Mouse (Mus musculus) CH12.LX (cell line): Measurements from ENCODE around the gene Hhex. TPM values are rescaled to one million over a fixed set of nuclear protein-coding genes. Genes with fewer than 3 reads are reported as not detected.

ENCODE experiments used
- DNase-seq: peaks from one replicate; pipeline ENCODE4 v3.0.0-alpha.2; 2013; ENCODE audit errors: extremely low read depth
- H3K27ac ChIP-seq: 2 replicates; pipeline ENCODE4 v1.5.1; 2012; ENCODE audit warnings: low read depth, mild to moderate bottlenecking, control low read depth, moderate library complexity; ENCODE audit not compliant: insufficient read depth
- H3K27me3 ChIP-seq: replicated peaks from 2 replicates; pipeline ENCODE3; 2012; ENCODE audit warnings: inconsistent platforms
- H3K36me3 ChIP-seq, 2 experiments: replicated peaks in 1 of 2; 2 replicates each; pipeline versions ENCODE3 to v1.6.1; 2012; ENCODE audit warnings: inconsistent platforms in 1 of 2, low read length in 1 of 2, mild to moderate bottlenecking in 1 of 2, mixed read lengths in 1 of 2, moderate library complexity in 1 of 2; ENCODE audit not compliant: control insufficient read depth in 1 of 2, insufficient read depth in 1 of 2
- H3K4me1 ChIP-seq, 2 experiments: 2 replicates each; pipeline ENCODE4 v1.6.1; 2012; ENCODE audit warnings: inconsistent platforms in 1 of 2, moderate library complexity in 1 of 2; ENCODE audit not compliant: insufficient read depth in 2 of 2, control insufficient read depth in 1 of 2
- H3K4me2 ChIP-seq: 2 replicates; pipeline ENCODE4 v1.6.1; 2012; ENCODE audit warnings: low read depth, mild to moderate bottlenecking, control low read depth; ENCODE audit not compliant: poor library complexity, insufficient read depth, severe bottlenecking
- H3K4me3 ChIP-seq, 3 experiments: fragments of 150-350 bp in 1 of 3; sonication (generic) in 1 of 3; replicated peaks in 1 of 3; 2 replicates each; pipeline versions ENCODE3 to v1.5.1; 2011 to 2012; ENCODE audit warnings: low read depth in 2 of 3, low read length in 2 of 3, mild to moderate bottlenecking in 2 of 3, moderate library complexity in 2 of 3, control low read depth in 1 of 3, improper control_type of control experiment in 1 of 3, inconsistent platforms in 1 of 3, mixed read lengths in 1 of 3; ENCODE audit not compliant: poor library complexity in 1 of 3
- H3K79me2 ChIP-seq: replicated peaks from 2 replicates; pipeline ENCODE4 v1.6.1; 2012; ENCODE audit warnings: mild to moderate bottlenecking, moderate library complexity; ENCODE audit not compliant: control insufficient read depth, poor library complexity, insufficient read depth, severe bottlenecking; ENCODE audit errors: extremely low read depth
- H3K9ac ChIP-seq: 2 replicates; pipeline ENCODE4 v1.6.1; 2012; ENCODE audit warnings: low read depth, mild to moderate bottlenecking, control low read depth, moderate library complexity; ENCODE audit not compliant: insufficient read depth
- H3K9me3 ChIP-seq: replicated peaks from 2 replicates; pipeline ENCODE3; 2012; ENCODE audit warnings: low read length, inconsistent platforms, mixed read lengths
- BHLHE40 ChIP-seq: IDR thresholded peaks from 2 replicates; pipeline ENCODE4 v1.6.1; 2011; ENCODE audit warnings: mild to moderate bottlenecking, low read depth, low read length, improper control_type of control experiment
- CHD1 ChIP-seq: IDR thresholded peaks from 2 replicates; pipeline ENCODE4 v1.6.1; 2012; ENCODE audit warnings: low read depth, low read length, improper control_type of control experiment, inconsistent platforms
- CHD2 ChIP-seq: IDR thresholded peaks from 2 replicates; pipeline ENCODE4 v1.6.1; 2011; ENCODE audit warnings: low read length, improper control_type of control experiment
- CTCF ChIP-seq, 2 experiments: IDR thresholded peaks in 1 of 2; conservative IDR thresholded peaks in 1 of 2; 2 replicates each; pipeline ENCODE4 v1.5.1; 2011 to 2012; ENCODE audit warnings: low read depth in 2 of 2, low read length in 2 of 2, improper control_type of control experiment in 1 of 2, inconsistent platforms in 1 of 2, mild to moderate bottlenecking in 1 of 2, moderate library complexity in 1 of 2
- ETS1 ChIP-seq: conservative IDR thresholded peaks from 2 replicates; pipeline ENCODE4 v1.6.1; 2012; ENCODE audit warnings: low read depth, mild to moderate bottlenecking, inconsistent platforms, low read length, improper control_type of control experiment, moderate library complexity
- HCFC1 ChIP-seq: IDR thresholded peaks from 2 replicates; pipeline ENCODE4 v1.6.1; 2012; ENCODE audit warnings: low read depth, mild to moderate bottlenecking, inconsistent platforms, low read length, improper control_type of control experiment
- IRF4 ChIP-seq: IDR thresholded peaks from 2 replicates; pipeline ENCODE4 v1.6.1; 2014; ENCODE audit warnings: low read depth, mild to moderate bottlenecking, inconsistent platforms, low read length, improper control_type of control experiment
- JUND ChIP-seq: conservative IDR thresholded peaks from 2 replicates; pipeline ENCODE4 v1.6.1; 2011; ENCODE audit warnings: low read depth, low read length, improper control_type of control experiment
- KAT2A ChIP-seq: IDR thresholded peaks from 2 replicates; pipeline ENCODE4 v1.6.1; 2012; ENCODE audit warnings: low read length, improper control_type of control experiment, inconsistent platforms; ENCODE audit not compliant: insufficient replicate concordance
- MEF2A ChIP-seq: IDR thresholded peaks from 2 replicates; pipeline ENCODE4 v1.6.1; 2014; ENCODE audit warnings: low read depth, mild to moderate bottlenecking, inconsistent platforms, low read length, improper control_type of control experiment, borderline replicate concordance
- MXI1 ChIP-seq: IDR thresholded peaks from 2 replicates; pipeline ENCODE4 v1.6.1; 2011; ENCODE audit warnings: mild to moderate bottlenecking, low read depth, low read length, improper control_type of control experiment
- POLR2A ChIP-seq: IDR thresholded peaks from 2 replicates; pipeline ENCODE4 v1.6.1; 2011; ENCODE audit warnings: low read depth, mild to moderate bottlenecking, improper control_type of control experiment, low read length
- TCF12 ChIP-seq: IDR thresholded peaks from 2 replicates; pipeline ENCODE4 v1.6.1; 2014; ENCODE audit warnings: low read depth, mild to moderate bottlenecking, inconsistent platforms, low read length, improper control_type of control experiment
- UBTF ChIP-seq: IDR thresholded peaks from 2 replicates; pipeline ENCODE4 v1.6.1; 2012; ENCODE audit warnings: low read depth, mild to moderate bottlenecking, inconsistent platforms, low read length, improper control_type of control experiment, moderate library complexity
- USF2 ChIP-seq: conservative IDR thresholded peaks from 2 replicates; pipeline ENCODE4 v1.6.1; 2011; ENCODE audit warnings: low read depth, low read length, improper control_type of control experiment
- ZC3H11A ChIP-seq: IDR thresholded peaks from 2 replicates; pipeline ENCODE4 v1.6.1; 2012; ENCODE audit warnings: low read depth, mild to moderate bottlenecking, inconsistent platforms, low read length, improper control_type of control experiment
- ZKSCAN1 ChIP-seq: IDR thresholded peaks from 2 replicates; pipeline ENCODE4 v1.6.1; 2012; ENCODE audit warnings: low read depth, inconsistent platforms, low read length, improper control_type of control experiment, borderline replicate concordance
- dilution Hi-C: fragments of 300-500 bp; cut with MboI; formaldehyde crosslinking; loops from 2 replicates; pipeline ENCODE4 v1.14.3; 2020; ENCODE audit warnings: low sequenced_read_pairs; ENCODE audit not compliant: extremely low pct_unique_long_range_greater_than_20kb, extremely low pct_ligation_motif_present
- in situ Hi-C: fragments of 300-500 bp; cut with MboI; formaldehyde crosslinking; loops from 3 replicates; pipeline ENCODE4 v1.14.3; 2019; ENCODE audit warnings: low sequenced_read_pairs, low pct_ligation_motif_present, low pct_unique_long_range_greater_than_20kb, mixed read lengths
- polyA plus RNA-seq: library from polyadenylated mRNA; unstranded; fragments of >175 nt; gene quantifications from 2 replicates; pipeline ENCODE4 v1.2.1, GENCODE M21; 2012; ENCODE audit warnings: low read depth; ENCODE audit not compliant: insufficient read length
- total RNA-seq, 2 experiments: library from RNA; depleted of rRNA; stranded (reverse); fragments of 300-350 nt in 1 of 2; fragments of >200 nt in 1 of 2; gene quantifications; 2 replicates each; pipeline ENCODE4 v1.2.3; 2012 to 2014

Hhex gene
- total and polyA plus RNA-seq, 3 experiments: 7.3 to 42.0 (median 9.1) TPM

DNA sequence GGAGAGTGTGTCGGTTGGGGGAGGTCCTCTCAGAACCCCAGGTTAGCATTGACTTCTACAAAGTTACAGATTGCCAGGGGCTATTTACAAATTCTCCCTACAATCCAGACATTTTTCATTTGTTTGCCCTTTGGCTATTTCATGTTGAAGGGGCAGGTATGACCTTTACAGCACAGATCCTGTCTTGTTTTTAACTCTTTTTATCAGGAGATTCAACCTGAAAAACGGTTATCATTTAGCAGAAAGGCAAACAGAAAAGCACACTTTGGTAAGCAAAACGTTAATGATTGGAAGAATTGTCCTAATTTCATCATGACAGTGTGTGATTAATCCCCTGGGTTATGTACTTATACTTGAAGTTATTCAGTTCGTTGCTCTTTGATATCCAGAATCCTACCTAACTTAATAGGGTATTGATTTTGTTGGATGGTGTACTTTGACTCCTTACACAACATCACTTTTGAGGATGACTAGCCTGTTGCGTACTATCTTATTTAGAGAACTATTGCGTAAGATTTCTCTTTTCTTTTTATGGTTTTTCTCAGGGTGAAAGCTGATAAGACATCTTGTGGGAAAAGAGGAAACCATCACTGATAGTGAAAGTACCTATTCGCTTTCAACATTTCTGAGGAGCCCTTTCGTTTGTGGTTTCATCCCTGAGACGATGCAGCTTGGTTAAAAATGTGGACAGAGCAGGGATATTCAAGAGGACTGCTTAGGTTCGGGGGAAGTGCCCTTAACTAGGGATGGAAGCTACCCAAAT, 8.1 kb downstream of the Hhex start:
- H3K4me1 ChIP-seq: peaks cover 0 to 13% of the 10 kb centered on the region in 2 experiments; a peak in 1 of 4 replicates
- DNase-seq: no peak
- no peaks in the 10 kb centered on the region for H3K27me3 ChIP-seq
- H3K36me3 ChIP-seq: peaks cover 9 to 34% of the 10 kb centered on the region in 2 experiments
- no peak for TF ChIP-seq UBTF
- no peak for TF ChIP-seq POLR2A
- 0 out of 2 replicates have a peak, but pooled peaks have one; percentile 7 for TF ChIP-seq ETS1
- in situ Hi-C loops (no loop called here), dilution Hi-C loops (no loop called here)
- no peak overlapping the region for H3K4me2 ChIP-seq
- no peaks in the 10 kb centered on the region for H3K9me3 ChIP-seq
- no peak overlapping the region for H3K9ac ChIP-seq
- no peaks in the 10 kb centered on the region for H3K79me2 ChIP-seq
- no peak overlapping the region for H3K4me3 ChIP-seq
- no peak overlapping the region for H3K27ac ChIP-seq

DNA sequence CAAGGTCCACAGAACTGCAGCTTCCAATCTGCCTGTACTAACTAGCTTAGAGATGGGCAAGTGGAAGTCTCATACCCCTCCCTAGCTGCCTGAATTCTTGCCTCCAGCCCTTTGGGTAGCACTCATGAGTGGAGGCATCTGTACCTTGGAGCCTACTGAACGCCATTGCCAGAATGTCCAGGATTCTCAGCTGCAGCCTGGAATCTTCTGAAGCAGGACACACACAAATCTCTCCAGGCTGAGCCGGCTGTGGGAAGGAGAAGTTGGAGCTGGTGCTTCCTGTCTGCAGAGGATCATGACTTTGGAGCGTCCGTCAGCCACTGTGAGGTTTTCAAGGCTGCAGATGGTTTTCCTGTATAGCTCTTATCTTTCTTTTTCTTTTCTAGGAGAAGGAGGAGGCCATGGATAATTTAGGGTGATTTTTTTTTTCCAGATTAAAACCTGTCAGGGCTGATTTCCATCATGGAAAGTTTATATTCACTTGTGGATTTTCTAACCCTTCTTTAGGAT, 9.1 kb downstream of the Hhex start:
- Histone ChIP-seq H3K36me3 (peaks cover 9 to 30% of the 10 kb centered on the region in 2 experiments), H3K4me3 (no peak overlapping the region), H3K9ac (no peak overlapping the region), H3K27ac (no peak overlapping the region), H3K79me2 (no peaks in the 10 kb centered on the region), H3K27me3 (no peaks in the 10 kb centered on the region), H3K4me2 (no peak overlapping the region), H3K9me3 (no peaks in the 10 kb centered on the region), H3K4me1 (peaks cover 2 to 13% of the 10 kb centered on the region in 2 experiments; a peak in 3 of 4 replicates)
- no peak for DNase-seq
- TF ChIP-seq UBTF: no peak
- TF ChIP-seq IRF4: no peak
- TF ChIP-seq USF2: no peak
- no peak for TF ChIP-seq CTCF (conservative IDR thresholded peaks at IDR 0.05 in 1 of 2, IDR thresholded peaks at IDR 0.05 in 1 of 2; ENCODE audit: low read depth in 2 of 2, low read length in 2 of 2)
- TF ChIP-seq MEF2A: no peak
- TF ChIP-seq BHLHE40: no peak
- no peak for TF ChIP-seq KAT2A
- no peak for TF ChIP-seq JUND
- TF ChIP-seq ZKSCAN1: no peak
- no peak for TF ChIP-seq TCF12
- no peak for TF ChIP-seq CHD1
- no peak for TF ChIP-seq ZC3H11A
- no peak for TF ChIP-seq CHD2
- no peak for TF ChIP-seq MXI1
- TF ChIP-seq HCFC1: no peak
- TF ChIP-seq POLR2A: no peak
- in situ Hi-C loops (no loop called here), dilution Hi-C loops (no loop called here)
